Mouse (Mus musculus): ENCODE data around the gene Slc2a13. TPM values are rescaled to one million over a fixed set of nuclear protein-coding genes. Genes with fewer than 3 reads are reported as not detected.

Slc2a13 gene
- polyA plus RNA-seq, 1 experiment from 2014 or later: 0.75 TPM

DNA sequence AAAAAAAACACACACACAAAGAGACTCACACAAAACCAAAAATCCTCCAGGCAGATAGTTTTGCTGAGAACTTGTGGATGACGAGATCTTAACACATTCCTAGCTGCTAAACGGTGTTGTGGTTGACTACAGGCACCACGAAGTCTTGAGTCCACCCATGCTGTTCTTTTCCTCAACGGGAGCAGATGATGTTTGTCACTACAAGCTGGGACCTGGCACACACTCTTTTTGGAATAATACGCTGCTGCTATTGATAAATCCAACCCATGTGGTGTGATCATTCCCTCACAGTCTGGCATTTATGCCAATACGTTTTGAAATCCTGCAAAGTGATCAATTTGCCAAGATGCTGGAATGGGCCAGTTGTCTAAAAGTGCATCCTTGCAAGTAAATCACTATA lies 147.6 kb downstream of the Slc2a13 start:
- H3K4me1 ChIP-seq (ENCODE audit: control insufficient read depth, insufficient read depth, low read length): no peaks in the 10 kb centered on the region
- no peaks in the 10 kb centered on the region for H3K36me3 ChIP-seq (ENCODE audit: control insufficient read depth, insufficient read depth, low read length)
- H3K27me3 ChIP-seq (replicated peaks; ENCODE audit: control insufficient read depth, insufficient read depth, low read length): no peaks in the 10 kb centered on the region
- no peak overlapping the region for H3K27ac ChIP-seq (ENCODE audit: low read length)
- H3K9me3 ChIP-seq (ENCODE audit: control insufficient read depth, low read length): no peaks in the 10 kb centered on the region
- ATAC-seq: no peak
- no peak overlapping the region for H3K4me3 ChIP-seq (ENCODE audit: low read length)
- H3K9ac ChIP-seq (ENCODE audit: low read depth, low read length): no peak overlapping the region
- 81% methylated on average over 6 of the region's 6 CpGs for WGBS
- H3K4me2 ChIP-seq (ENCODE audit: low read depth, low read length): no peak overlapping the region

DNA sequence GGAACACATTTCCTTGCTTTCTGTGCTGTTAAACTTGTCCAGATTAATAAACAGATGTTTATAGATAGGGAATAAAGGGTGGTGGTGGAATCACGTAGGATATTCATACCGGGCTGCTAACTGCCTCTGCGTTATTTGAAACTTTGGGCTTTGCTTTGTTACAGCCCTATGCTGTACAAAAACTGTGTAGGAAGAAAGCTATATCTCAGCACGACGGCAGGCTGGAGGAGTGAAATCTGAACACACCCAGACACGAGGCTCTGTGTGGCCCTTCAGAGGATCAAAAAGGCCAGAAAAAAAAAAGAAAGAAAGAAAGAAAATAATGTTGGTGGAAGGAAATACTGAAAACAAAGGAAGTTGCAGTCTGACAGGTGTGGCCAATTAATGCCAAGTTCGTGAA lies 166.1 kb downstream of the Slc2a13 start:
- Histone ChIP-seq H3K9me3 (ENCODE audit: control insufficient read depth, low read length) (no peaks in the 10 kb centered on the region), H3K4me2 (ENCODE audit: low read depth, low read length) (no peak overlapping the region), H3K9ac (ENCODE audit: low read depth, low read length) (no peak overlapping the region), H3K27ac (ENCODE audit: low read length) (no peak overlapping the region), H3K27me3 (replicated peaks; ENCODE audit: control insufficient read depth, insufficient read depth, low read length) (no peaks in the 10 kb centered on the region), H3K4me1 (ENCODE audit: control insufficient read depth, insufficient read depth, low read length) (no peaks in the 10 kb centered on the region), H3K36me3 (ENCODE audit: control insufficient read depth, insufficient read depth, low read length) (no peaks in the 10 kb centered on the region), H3K4me3 (ENCODE audit: low read length) (no peak overlapping the region)
- ATAC-seq: no peak
- 55% methylated on average over 7 of the region's 7 CpGs for WGBS

DNA sequence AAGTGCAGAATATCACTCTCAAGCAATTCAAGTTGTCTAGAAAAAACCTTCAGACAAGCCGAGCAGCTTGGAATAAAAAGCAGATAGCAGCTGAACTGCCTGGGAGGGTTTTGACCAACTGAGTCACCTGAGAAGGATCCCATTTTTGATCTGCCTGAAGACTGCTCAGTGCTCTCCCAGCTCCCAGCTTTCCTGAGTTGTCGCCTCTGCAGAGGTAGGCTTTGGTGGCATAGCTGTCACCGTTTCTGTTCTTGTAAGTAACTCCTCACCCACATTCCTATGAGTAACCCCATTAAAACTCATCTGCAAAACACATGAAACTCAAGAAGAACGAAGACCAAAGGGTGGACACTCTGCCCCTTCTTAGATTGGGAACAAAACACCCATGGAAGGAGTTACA lies 177.9 kb downstream of the Slc2a13 start:
- ATAC-seq: no peak
- WGBS: 78% methylated on average over 4 of the region's 4 CpGs
- H3K4me2 ChIP-seq (ENCODE audit: low read depth, low read length): no peak overlapping the region
- H3K4me1 ChIP-seq (ENCODE audit: control insufficient read depth, insufficient read depth, low read length): no peaks in the 10 kb centered on the region
- H3K9ac ChIP-seq (ENCODE audit: low read depth, low read length): no peak overlapping the region
- no peaks in the 10 kb centered on the region for H3K9me3 ChIP-seq (ENCODE audit: control insufficient read depth, low read length)
- H3K4me3 ChIP-seq (ENCODE audit: low read length): no peak overlapping the region
- no peaks in the 10 kb centered on the region for H3K27me3 ChIP-seq (replicated peaks; ENCODE audit: control insufficient read depth, insufficient read depth, low read length)
- H3K27ac ChIP-seq (ENCODE audit: low read length): no peak overlapping the region
- no peaks in the 10 kb centered on the region for H3K36me3 ChIP-seq (ENCODE audit: control insufficient read depth, insufficient read depth, low read length)

DNA sequence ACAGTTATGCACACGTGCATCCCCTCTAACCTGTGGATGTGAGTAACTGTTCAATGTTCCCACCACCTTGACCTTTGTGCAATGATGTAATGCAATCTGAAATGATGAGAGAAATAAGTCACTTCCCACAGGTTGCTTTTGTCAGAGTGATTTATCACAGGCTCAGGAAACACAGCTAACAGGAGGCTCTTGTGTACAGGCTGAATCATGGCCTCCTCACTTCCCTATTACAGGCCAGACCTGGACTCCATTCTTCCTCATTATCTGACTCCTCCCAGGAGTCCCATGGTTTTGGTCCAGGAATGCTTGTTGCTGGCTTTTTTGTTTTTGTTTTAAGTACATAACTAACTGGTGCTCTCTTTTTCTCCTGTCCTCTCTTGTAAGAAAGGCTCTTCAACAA lies 189.4 kb downstream of the Slc2a13 start:
- Histone ChIP-seq H3K27me3 (replicated peaks; ENCODE audit: control insufficient read depth, insufficient read depth, low read length) (no peaks in the 10 kb centered on the region), H3K27ac (ENCODE audit: low read length) (no peak overlapping the region), H3K4me1 (ENCODE audit: control insufficient read depth, insufficient read depth, low read length) (peaks cover 6% of the 10 kb centered on the region; the same call in 1 of the 2 replicates), H3K36me3 (ENCODE audit: control insufficient read depth, insufficient read depth, low read length) (no peaks in the 10 kb centered on the region), H3K4me2 (ENCODE audit: low read depth, low read length) (no peak overlapping the region), H3K9ac (ENCODE audit: low read depth, low read length) (no peak overlapping the region), H3K9me3 (ENCODE audit: control insufficient read depth, low read length) (no peaks in the 10 kb centered on the region), H3K4me3 (ENCODE audit: low read length) (no peak overlapping the region)
- ATAC-seq: peak; percentile 67
- WGBS: 58% methylated on average over 1 of the region's 1 CpGs

DNA sequence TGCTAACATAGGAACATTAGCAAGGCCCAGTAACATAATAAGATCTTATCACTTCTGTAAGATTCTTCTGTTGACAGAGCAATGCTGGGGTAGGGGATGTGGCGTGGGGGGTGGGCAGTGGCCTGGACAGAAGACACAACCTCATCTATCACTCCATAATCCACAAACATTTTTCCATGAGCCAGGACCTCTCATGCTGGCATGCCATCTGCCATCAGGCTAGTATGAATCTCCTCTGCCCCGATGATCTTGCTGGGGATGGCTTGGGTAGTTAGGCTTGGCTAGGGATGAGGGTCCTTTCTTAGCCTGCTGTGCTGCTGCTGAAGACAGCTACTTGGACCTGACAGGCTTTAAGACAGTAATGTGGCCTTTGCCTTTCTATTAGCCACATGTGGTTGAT lies 190.5 kb downstream of the Slc2a13 start:
- Histone ChIP-seq H3K27me3 (replicated peaks; ENCODE audit: control insufficient read depth, insufficient read depth, low read length) (no peaks in the 10 kb centered on the region), H3K4me2 (ENCODE audit: low read depth, low read length) (no peak overlapping the region), H3K27ac (ENCODE audit: low read length) (no peak overlapping the region), H3K9me3 (ENCODE audit: control insufficient read depth, low read length) (no peaks in the 10 kb centered on the region), H3K9ac (ENCODE audit: low read depth, low read length) (no peak overlapping the region), H3K36me3 (ENCODE audit: control insufficient read depth, insufficient read depth, low read length) (no peaks in the 10 kb centered on the region), H3K4me1 (ENCODE audit: control insufficient read depth, insufficient read depth, low read length) (peaks cover 6% of the 10 kb centered on the region; the same call in 1 of the 2 replicates), H3K4me3 (ENCODE audit: low read length) (no peak overlapping the region)
- WGBS: 86% methylated on average over 2 of the region's 2 CpGs
- no peak for ATAC-seq

DNA sequence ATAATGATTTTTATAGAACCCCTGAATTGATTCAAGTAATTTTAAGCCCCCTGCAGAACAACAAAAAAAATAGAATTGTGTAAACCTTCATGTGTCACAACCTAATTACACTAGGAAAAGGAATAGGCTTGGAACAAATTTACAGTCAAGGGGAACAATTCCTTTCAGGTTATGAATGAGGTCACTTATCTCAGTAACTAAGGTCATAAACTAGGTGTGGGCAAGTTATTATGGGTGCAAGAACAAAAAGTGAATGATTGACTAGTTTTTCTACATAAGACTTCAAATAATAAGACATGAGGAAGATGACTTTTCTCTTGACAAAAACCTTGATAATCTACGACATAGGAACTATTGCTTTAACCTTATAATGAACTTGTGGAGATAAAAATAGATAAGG lies 191.2 kb downstream of the Slc2a13 start:
- no peak overlapping the region for H3K4me2 ChIP-seq (ENCODE audit: low read depth, low read length)
- no peak overlapping the region for H3K9ac ChIP-seq (ENCODE audit: low read depth, low read length)
- WGBS: 74% methylated on average over 1 of the region's 1 CpGs
- peak; percentile 68 for ATAC-seq
- no peaks in the 10 kb centered on the region for H3K9me3 ChIP-seq (ENCODE audit: control insufficient read depth, low read length)
- no peaks in the 10 kb centered on the region for H3K27me3 ChIP-seq (replicated peaks; ENCODE audit: control insufficient read depth, insufficient read depth, low read length)
- no peaks in the 10 kb centered on the region for H3K36me3 ChIP-seq (ENCODE audit: control insufficient read depth, insufficient read depth, low read length)
- H3K4me3 ChIP-seq (ENCODE audit: low read length): no peak overlapping the region
- H3K4me1 ChIP-seq (ENCODE audit: control insufficient read depth, insufficient read depth, low read length): peaks cover 6% of the 10 kb centered on the region; the same call in 1 of the 2 replicates
- H3K27ac ChIP-seq (ENCODE audit: low read length): no peak overlapping the region

DNA sequence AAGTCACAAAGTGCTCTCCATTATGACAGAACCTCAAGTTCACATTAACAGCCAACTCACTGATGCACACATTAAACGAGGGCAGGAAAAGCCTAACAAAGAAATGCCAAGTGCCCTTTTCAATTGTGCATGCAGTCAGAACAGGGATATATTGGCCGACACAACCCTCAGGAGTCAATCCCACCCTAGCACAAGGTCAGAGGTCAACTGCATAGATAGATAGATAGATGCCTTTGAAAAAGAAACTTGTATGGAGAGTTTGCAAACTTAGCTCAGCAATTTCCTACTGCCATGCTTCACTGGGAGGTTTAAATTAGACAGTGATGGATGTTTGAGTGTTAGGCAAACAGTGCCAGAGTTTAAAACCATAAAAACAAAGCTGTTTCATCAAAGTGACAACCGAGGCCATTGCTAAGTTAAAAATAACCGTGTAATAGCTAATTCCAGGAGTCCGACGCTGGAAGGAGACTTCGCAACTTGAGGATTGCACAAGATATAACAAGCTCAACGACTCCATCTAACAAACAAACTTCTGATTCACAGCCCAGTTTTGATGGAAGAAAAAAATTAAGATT lies 194.2 kb downstream of the Slc2a13 start:
- Histone ChIP-seq H3K36me3 (ENCODE audit: control insufficient read depth, insufficient read depth, low read length) (no peaks in the 10 kb centered on the region), H3K27me3 (replicated peaks; ENCODE audit: control insufficient read depth, insufficient read depth, low read length) (no peaks in the 10 kb centered on the region), H3K4me2 (ENCODE audit: low read depth, low read length) (no peak overlapping the region), H3K4me1 (ENCODE audit: control insufficient read depth, insufficient read depth, low read length) (peaks cover 6% of the 10 kb centered on the region; the same call in 1 of the 2 replicates), H3K4me3 (ENCODE audit: low read length) (no peak overlapping the region), H3K27ac (ENCODE audit: low read length) (no peak overlapping the region), H3K9ac (ENCODE audit: low read depth, low read length) (no peak overlapping the region), H3K9me3 (ENCODE audit: control insufficient read depth, low read length) (no peaks in the 10 kb centered on the region)
- ATAC-seq: no peak
- WGBS: 22% methylated on average over 8 of the region's 8 CpGs

DNA sequence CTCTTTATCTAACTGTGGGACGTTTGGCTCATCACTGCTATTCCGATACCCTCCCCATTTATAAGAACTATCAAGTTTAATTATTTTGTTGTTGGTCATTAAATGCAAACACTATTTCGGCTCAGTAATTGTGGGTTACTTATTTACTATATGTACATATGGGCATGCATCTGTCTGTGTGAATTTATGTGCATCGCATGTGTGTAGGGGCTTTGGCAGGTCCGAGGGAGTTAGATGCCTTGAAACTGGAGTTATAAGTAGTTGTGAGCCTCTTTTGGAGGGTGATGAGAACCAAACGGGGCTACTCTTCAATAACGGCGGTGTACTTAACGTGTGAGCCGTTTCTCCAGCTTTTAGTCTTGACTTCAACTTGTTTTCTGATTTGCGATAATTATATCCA lies 195.5 kb downstream of the Slc2a13 start:
- Histone ChIP-seq H3K27ac (ENCODE audit: low read length) (no peak overlapping the region), H3K9ac (ENCODE audit: low read depth, low read length) (no peak overlapping the region), H3K4me1 (ENCODE audit: control insufficient read depth, insufficient read depth, low read length) (peaks cover 6% of the 10 kb centered on the region; the same call in 1 of the 2 replicates), H3K9me3 (ENCODE audit: control insufficient read depth, low read length) (no peaks in the 10 kb centered on the region), H3K36me3 (ENCODE audit: control insufficient read depth, insufficient read depth, low read length) (no peaks in the 10 kb centered on the region), H3K4me2 (ENCODE audit: low read depth, low read length) (no peak overlapping the region), H3K27me3 (replicated peaks; ENCODE audit: control insufficient read depth, insufficient read depth, low read length) (no peaks in the 10 kb centered on the region), H3K4me3 (ENCODE audit: low read length) (no peak overlapping the region)
- WGBS: 83% methylated on average over 11 of the region's 11 CpGs
- no peak for ATAC-seq

DNA sequence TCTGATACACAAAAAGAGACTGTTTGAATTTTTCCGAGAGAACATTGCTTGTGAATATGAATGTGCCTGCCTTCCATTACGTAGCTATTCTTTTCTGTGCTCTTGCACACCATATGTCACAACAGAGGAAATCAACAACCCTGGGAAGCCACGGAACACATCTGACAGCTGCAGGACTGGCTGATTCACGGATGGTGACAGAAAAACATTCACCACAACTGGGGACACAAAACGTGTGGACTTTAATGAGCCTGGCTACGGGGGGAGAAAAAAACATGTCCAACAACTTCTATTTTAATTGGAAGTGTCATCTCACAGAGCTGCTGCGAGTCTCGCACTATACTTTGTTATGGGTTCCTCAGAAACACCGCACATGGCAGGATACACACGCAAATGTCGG lies 196.0 kb downstream of the Slc2a13 start:
- Histone ChIP-seq H3K27ac (ENCODE audit: low read length) (no peak overlapping the region), H3K9ac (ENCODE audit: low read depth, low read length) (no peak overlapping the region), H3K4me1 (ENCODE audit: control insufficient read depth, insufficient read depth, low read length) (peaks cover 6% of the 10 kb centered on the region; the same call in 1 of the 2 replicates), H3K4me3 (ENCODE audit: low read length) (no peak overlapping the region), H3K9me3 (ENCODE audit: control insufficient read depth, low read length) (no peaks in the 10 kb centered on the region), H3K27me3 (replicated peaks; ENCODE audit: control insufficient read depth, insufficient read depth, low read length) (no peaks in the 10 kb centered on the region), H3K4me2 (ENCODE audit: low read depth, low read length) (no peak overlapping the region), H3K36me3 (ENCODE audit: control insufficient read depth, insufficient read depth, low read length) (no peaks in the 10 kb centered on the region)
- WGBS: 66% methylated on average over 11 of the region's 11 CpGs
- no peak for ATAC-seq

DNA sequence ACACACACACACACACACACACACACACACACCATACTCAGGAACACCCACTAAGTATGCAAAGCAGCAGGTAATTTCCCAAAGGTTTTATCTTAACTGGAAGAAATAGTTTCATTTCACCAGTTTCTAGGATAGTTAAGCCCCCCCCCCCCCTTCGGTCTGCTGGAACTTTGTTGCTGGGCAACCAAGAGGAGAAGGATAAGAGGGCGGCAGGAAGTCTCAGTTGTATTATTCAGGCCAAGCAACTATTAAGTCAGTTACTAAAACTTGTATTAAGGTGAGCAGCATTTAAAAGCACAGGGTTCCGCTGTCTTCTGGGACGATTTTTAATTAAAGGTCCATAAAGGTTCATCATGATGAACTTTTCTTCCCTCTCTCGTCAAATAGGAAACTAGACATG lies 198.6 kb downstream of the Slc2a13 start:
- Histone ChIP-seq H3K4me3 (ENCODE audit: low read length) (no peak overlapping the region), H3K4me1 (ENCODE audit: control insufficient read depth, insufficient read depth, low read length) (peaks cover 6% of the 10 kb centered on the region; the same call in 1 of the 2 replicates), H3K9ac (ENCODE audit: low read depth, low read length) (no peak overlapping the region), H3K4me2 (ENCODE audit: low read depth, low read length) (no peak overlapping the region), H3K36me3 (ENCODE audit: control insufficient read depth, insufficient read depth, low read length) (no peaks in the 10 kb centered on the region), H3K9me3 (ENCODE audit: control insufficient read depth, low read length) (no peaks in the 10 kb centered on the region), H3K27ac (ENCODE audit: low read length) (no peak overlapping the region), H3K27me3 (replicated peaks; ENCODE audit: control insufficient read depth, insufficient read depth, low read length) (no peaks in the 10 kb centered on the region)
- 69% methylated on average over 5 of the region's 5 CpGs for WGBS
- ATAC-seq: no peak
